Mouse (Mus musculus) kidney, adult 2 months (tissue): ENCODE data around the gene Mapkapk3. TPM values are rescaled to one million over a fixed set of nuclear protein-coding genes. Genes with fewer than 3 reads are reported as not detected.

ENCODE experiments used
- DNase-seq: peaks from one replicate; pipeline ENCODE4 v3.0.0; 2021
- H3K27ac ChIP-seq: fragments of 200-500 bp; 2 replicates; pipeline ENCODE4 v1.5.1; 2012; ENCODE audit warnings: low read depth, low read length, control low read depth, inconsistent platforms; ENCODE audit not compliant: insufficient read depth
- H3K27me3 ChIP-seq: fragments of 200-500 bp; replicated peaks from 2 replicates; pipeline ENCODE4 v1.6.1; 2012; ENCODE audit warnings: mild to moderate bottlenecking, moderate library complexity, low read length, inconsistent platforms; ENCODE audit not compliant: control insufficient read depth, insufficient read depth
- H3K36me3 ChIP-seq: fragments of 200-500 bp; 2 replicates; pipeline ENCODE4 v1.6.1; 2012; ENCODE audit warnings: mild to moderate bottlenecking, moderate library complexity, low read length, inconsistent platforms; ENCODE audit not compliant: control insufficient read depth, insufficient read depth
- H3K4me1 ChIP-seq: fragments of 200-500 bp; 2 replicates; pipeline ENCODE4 v1.6.1; 2011; ENCODE audit warnings: low read length; ENCODE audit not compliant: control insufficient read depth, insufficient read depth
- H3K4me3 ChIP-seq: fragments of 200-500 bp; 2 replicates; pipeline ENCODE4 v1.5.1; 2011; ENCODE audit warnings: mild to moderate bottlenecking, low read depth, low read length, control low read depth; ENCODE audit not compliant: insufficient read depth
- CTCF ChIP-seq: fragments of 200-500 bp; conservative IDR thresholded peaks from 2 replicates; pipeline ENCODE4 v1.5.1; 2011; ENCODE audit warnings: low read depth, mild to moderate bottlenecking, control low read depth, low read length, moderate library complexity, mixed read lengths; ENCODE audit not compliant: insufficient read depth, insufficient read length
- POLR2A ChIP-seq: fragments of 200-500 bp; IDR thresholded peaks from one replicate; pipeline ENCODE4 v1.6.1; 2011; ENCODE audit warnings: low read depth, low read length, control low read depth
- WGBS: fragments of 180-500 bp; shearing (Covaris S2); methylation state at CpG from one replicate; pipeline ENCODE4 v1.1.7; 2018; 5-methylcytosine and 5-hydroxymethylcytosine counted together
- polyA plus RNA-seq: library from polyadenylated mRNA; depleted of rRNA; stranded (reverse); fragments of >200 nt; gene quantifications from 2 replicates; pipeline ENCODE4 v1.2.3, GENCODE M21; 2012

Gene Mapkapk3
- polyA plus RNA-seq, 1 experiment = 24.3 TPM

GRCm38 (mm10) chr9:107333686-107334085, 44.0 kb upstream of the Mapkapk3 start:
- TF ChIP-seq CTCF (no peak), POLR2A (no peak)
- Histone ChIP-seq H3K36me3 (no peaks in the 10 kb centered on the region), H3K4me3 (no peak overlapping the region), H3K27ac (no peak overlapping the region), H3K4me1 (peaks cover 10% of the 10 kb centered on the region; the same call in 1 of the 2 replicates), H3K27me3 (no peaks in the 10 kb centered on the region)
- 72% methylated on average over 2 of the region's 2 CpGs for WGBS
- no peak for DNase-seq

- no peaks in the 10 kb centered on the region for H3K36me3 ChIP-seq
- peaks cover 18% of the 10 kb centered on the region for H3K4me1 ChIP-seq
- no peaks in the 10 kb centered on the region for H3K27me3 ChIP-seq
- no peak for TF ChIP-seq CTCF
- no peak for TF ChIP-seq POLR2A
- peak; percentile 79 for DNase-seq
- WGBS = 58% methylated on average over 6 of the region's 6 CpGs
- H3K27ac ChIP-seq = no peak overlapping the region
- H3K4me3 ChIP-seq = no peak overlapping the region
Measured at GRCm38 (mm10) chr9:107330791-107331190, 41.1 kb upstream of the Mapkapk3 start.

- Histone ChIP-seq H3K4me3 (no peak overlapping the region), H3K36me3 (no peaks in the 10 kb centered on the region), H3K27me3 (no peaks in the 10 kb centered on the region), H3K4me1 (peaks cover 35% of the 10 kb centered on the region), H3K27ac (no peak overlapping the region)
- no peak for DNase-seq
- 81% methylated on average over 16 of the region's 16 CpGs for WGBS
- TF ChIP-seq POLR2A (no peak), CTCF (no peak)
Measured at GRCm38 (mm10) chr9:107327879-107328620, 38.4 kb upstream of the Mapkapk3 start.

- WGBS = 40% methylated on average over 7 of the region's 7 CpGs
- Histone ChIP-seq H3K4me1 (peaks cover 31% of the 10 kb centered on the region), H3K36me3 (no peaks in the 10 kb centered on the region), H3K27me3 (no peaks in the 10 kb centered on the region), H3K4me3 (no peak overlapping the region), H3K27ac (peak overlapping the region; percentile 22)
- no peak for TF ChIP-seq POLR2A
- no peak for TF ChIP-seq CTCF
- peak; percentile 86 for DNase-seq
Measured at GRCm38 (mm10) chr9:107325904-107326303, 36.2 kb upstream of the Mapkapk3 start.

- WGBS = 28% methylated on average over 4 of the region's 4 CpGs
- TF ChIP-seq CTCF (no peak), POLR2A (no peak)
- peaks cover 28% of the 10 kb centered on the region for H3K4me1 ChIP-seq
- peak; percentile 89 for DNase-seq
- H3K36me3 ChIP-seq = no peaks in the 10 kb centered on the region
- H3K4me3 ChIP-seq = no peak overlapping the region
- no peaks in the 10 kb centered on the region for H3K27me3 ChIP-seq
- peak overlapping the region; percentile 22 for H3K27ac ChIP-seq
Measured at GRCm38 (mm10) chr9:107324799-107325561, 35.3 kb upstream of the Mapkapk3 start.

GRCm38 (mm10) chr9:107323558-107323957, 33.9 kb upstream of the Mapkapk3 start:
- no peak overlapping the region for H3K4me3 ChIP-seq
- no peaks in the 10 kb centered on the region for H3K36me3 ChIP-seq
- peak; percentile 85 for DNase-seq
- H3K27me3 ChIP-seq = no peaks in the 10 kb centered on the region
- no peak for TF ChIP-seq POLR2A
- no peak for TF ChIP-seq CTCF
- 17% methylated on average over 6 of the region's 6 CpGs for whole genome bisulfite sequencing
- peaks cover 28% of the 10 kb centered on the region for H3K4me1 ChIP-seq
- peak overlapping the region; percentile 31; the same call in 1 of the 2 replicates for H3K27ac ChIP-seq

GRCm38 (mm10) chr9:107322461-107323050, 32.9 kb upstream of the Mapkapk3 start:
- peaks cover 28% of the 10 kb centered on the region for H3K4me1 ChIP-seq
- peak; percentile 52 for DNase-seq
- WGBS = 55% methylated on average over 8 of the region's 8 CpGs
- no peaks in the 10 kb centered on the region for H3K27me3 ChIP-seq
- TF ChIP-seq CTCF (no peak), POLR2A (no peak)
- peak overlapping the region; percentile 8; the same call in 1 of the 2 replicates for H3K27ac ChIP-seq
- H3K4me3 ChIP-seq = no peak overlapping the region
- no peaks in the 10 kb centered on the region for H3K36me3 ChIP-seq
